Mouse (Mus musculus): ENCODE measurements at regions not wholly inside any gene's neighbourhood (a gene's known extent, or its start where the extent isn't known, plus 50 kb on each side); places are given as distances from the start of the nearest gene placed in this dataset.
"Not testable (repeated sequence)": the region's sequence is repeated elsewhere in the genome, so short reads cannot be mapped to it uniquely, and the experiment has no call there.

DNA sequence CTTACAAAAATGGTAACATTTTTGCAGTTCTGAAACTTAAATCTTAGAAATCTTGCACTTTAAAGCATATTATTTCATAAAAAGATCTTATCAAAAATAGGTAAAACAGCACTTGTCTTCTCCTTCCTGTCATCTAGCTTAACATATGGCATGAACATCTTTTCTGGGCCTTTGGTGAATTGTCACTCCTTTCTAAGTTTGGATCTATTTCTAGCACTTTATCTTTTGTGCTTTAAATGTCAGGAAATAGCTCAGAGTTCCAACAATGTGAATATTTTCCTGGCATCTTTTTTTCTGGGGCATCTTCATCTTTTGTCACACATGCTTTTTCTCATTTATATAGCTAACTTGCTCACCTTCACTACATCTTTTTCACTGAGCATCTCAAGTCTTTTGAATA is 527.4 kb upstream of the Gm5150 start:
- DNase-seq (ENCODE audit: low spot score in 2 of 2) = no peak

DNA sequence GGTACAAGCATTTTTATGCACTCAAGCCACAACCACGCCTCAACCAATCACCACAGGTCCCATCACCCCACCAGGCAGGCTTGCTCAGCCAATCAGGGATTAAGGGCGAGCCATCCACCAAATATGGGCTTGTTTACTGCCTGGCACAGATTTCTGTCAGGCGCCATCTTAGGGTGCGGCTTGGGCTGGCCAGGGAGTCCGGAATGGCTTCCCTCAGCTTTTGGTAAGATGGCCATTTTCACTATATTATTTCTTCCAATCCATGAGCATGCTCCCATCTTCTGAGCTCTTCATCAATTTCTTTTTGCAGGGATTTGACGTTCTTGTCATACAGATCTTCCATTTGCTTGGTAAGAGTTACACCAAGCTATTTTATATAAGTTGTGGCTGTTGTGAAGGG is 521.3 kb upstream of the Gm5150 start:
- not testable (repeated sequence) for DNase-seq (ENCODE audit: low spot score in 2 of 2)

DNA sequence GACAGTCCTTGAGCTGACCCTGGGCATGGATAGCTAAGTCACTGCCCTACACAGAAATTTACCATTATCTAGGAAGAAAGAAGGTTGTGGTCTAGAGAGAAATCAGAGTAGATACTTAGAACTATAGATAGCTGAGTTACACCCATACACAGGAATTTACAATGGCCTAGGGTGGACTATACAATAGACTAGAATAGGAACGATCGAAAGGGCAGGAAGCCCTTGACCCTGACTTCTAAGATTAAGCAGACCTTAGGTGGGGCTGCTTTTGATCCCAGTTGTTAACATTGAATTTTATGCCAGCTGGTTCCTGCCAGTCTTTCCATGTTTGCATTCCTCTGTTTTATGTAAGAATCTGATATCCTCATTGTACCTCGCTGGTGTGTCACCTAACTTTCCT is 482.2 kb upstream of the Gm5150 start:
- not testable (repeated sequence) for DNase-seq (ENCODE audit: low spot score in 2 of 2)

DNA sequence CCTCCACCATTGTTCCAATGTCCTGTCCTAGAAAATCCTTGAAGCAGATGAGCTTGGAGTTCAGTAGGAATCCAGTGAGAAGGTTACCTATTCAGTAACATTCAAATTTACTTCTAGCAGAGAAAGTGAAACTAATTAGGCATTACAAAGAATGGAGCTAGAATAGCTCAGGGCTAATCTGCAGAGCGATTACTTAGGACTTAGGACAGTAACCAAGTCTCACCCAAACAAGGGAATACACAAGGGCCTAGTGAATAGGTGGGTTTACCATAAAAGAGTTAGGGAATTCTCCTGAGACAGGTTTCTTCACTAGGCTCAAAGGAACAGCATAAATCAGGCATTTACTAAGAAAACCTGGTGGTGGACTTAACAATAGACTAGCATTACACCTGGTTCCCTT is 476.5 kb upstream of the Gm5150 start:
- no peak for DNase-seq (ENCODE audit: low spot score in 2 of 2)

DNA sequence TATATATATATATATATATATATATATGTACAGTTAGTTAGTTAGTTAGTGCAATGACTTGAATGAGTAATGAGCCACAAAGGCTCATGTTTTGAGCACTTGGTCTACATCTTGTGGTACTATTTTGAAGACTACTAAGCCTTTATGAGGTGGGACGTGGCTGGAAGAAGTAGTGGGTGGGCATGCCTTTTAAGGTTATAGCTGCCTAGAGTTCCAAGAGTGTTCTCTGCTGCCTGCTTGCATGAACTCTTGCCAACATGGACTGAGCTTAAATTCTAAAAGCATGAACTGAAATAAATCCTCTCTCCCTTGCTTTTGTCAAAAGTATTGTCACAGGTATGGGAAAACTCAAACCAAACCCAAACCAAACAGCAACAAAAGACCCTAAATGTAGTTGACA is 465.1 kb upstream of the Gm5150 start:
- no peak for DNase-seq (ENCODE audit: low spot score in 2 of 2)

DNA sequence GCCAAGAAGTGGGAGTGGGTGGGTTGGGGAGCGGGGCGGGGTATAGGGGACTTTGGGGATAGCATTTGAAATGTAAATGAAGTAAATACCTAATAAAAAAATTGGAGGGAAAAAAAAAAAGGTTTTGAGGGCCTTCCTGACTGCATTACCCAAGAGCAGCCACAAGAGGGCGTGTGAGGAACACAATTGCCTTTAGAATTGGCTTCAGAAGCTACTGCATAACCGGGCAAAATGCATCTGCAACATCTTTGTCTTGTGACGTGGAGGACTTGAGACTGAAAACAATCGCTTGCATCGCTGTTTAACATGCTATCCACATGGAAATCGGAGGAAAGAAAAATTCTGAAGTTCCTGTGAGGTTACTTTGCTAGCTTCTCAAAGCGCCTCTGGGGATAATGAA is 460.2 kb upstream of the Gm5150 start:
- DNase-seq (ENCODE audit: low spot score in 2 of 2) = peak; percentile 40 to 55

DNA sequence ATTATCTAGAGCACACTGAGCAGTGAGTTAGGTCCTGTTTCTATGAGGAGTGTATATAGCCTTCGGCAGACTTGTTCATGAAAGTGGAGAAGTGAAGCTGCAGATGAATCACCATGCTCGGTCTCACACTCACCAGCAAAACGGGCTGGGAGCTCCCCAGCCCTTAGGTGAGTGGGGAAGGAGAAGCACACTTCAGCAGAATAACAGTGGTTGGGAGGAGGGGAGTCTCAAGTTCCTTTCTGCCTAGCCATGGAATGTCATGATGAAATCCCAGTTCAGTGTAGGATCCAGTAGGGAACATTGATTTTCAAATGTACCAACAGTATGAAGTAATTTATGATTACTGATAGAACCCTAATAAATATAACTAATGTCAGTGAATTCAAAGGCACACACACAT is 459.1 kb upstream of the Gm5150 start:
- DNase-seq (ENCODE audit: low spot score in 2 of 2) = no peak

DNA sequence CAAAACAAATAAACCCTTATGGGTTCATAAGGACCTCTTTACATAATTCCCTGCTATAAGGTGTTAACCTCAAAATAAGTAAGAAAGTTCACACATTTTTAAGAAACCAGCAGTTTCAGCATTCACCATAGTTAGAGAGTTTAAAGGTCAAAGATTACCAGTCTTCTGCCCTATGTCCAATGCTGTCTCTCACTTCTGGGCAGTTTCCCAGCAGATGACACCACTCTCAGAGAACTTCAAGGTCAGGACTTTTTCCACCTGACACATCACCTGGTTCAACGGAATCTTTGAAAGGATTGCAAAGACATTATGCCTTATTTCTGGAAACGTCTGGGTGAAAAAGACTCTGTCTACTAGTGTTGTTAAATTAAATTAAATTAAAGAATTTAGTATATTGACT is 458.1 kb upstream of the Gm5150 start:
- no peak for DNase-seq (ENCODE audit: low spot score in 2 of 2)

DNA sequence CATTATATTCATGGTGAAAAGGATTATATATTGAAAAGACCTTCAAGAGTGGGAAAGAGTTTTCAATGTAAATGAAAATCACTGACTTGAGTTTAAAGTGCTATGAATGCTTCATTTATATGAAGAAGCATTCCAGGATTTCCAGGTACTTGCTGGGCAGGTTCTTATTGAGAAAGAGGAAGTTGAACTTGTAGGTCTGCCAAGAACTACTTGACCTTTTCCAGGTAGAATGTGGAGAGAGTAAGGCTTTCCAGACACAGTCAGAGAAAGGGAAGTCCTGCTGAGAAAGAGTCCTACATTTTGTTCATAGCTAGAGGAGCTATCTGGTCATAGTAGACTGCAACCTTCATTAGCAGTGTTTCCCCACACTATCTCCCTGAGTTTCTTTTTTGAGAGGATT is 426.8 kb upstream of the Gm5150 start:
- DNase-seq (ENCODE audit: low spot score in 2 of 2) = no peak

DNA sequence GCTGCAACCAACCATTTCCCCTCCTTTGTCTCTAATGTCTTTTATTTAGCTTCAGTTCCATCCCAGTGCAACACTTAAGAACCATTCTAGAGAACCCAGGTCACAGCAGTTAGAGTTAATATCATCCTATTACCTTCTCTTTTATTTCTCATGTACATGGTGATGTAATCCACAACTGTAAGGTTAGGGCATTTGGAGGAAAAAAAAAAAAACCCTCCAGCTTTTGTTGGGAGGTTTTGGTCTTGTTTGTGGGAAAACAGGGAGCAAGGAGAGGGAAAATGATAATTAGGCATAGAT is 425.5 kb upstream of the Gm5150 start:
- DNase-seq (ENCODE audit: low spot score in 2 of 2) = no peak

DNA sequence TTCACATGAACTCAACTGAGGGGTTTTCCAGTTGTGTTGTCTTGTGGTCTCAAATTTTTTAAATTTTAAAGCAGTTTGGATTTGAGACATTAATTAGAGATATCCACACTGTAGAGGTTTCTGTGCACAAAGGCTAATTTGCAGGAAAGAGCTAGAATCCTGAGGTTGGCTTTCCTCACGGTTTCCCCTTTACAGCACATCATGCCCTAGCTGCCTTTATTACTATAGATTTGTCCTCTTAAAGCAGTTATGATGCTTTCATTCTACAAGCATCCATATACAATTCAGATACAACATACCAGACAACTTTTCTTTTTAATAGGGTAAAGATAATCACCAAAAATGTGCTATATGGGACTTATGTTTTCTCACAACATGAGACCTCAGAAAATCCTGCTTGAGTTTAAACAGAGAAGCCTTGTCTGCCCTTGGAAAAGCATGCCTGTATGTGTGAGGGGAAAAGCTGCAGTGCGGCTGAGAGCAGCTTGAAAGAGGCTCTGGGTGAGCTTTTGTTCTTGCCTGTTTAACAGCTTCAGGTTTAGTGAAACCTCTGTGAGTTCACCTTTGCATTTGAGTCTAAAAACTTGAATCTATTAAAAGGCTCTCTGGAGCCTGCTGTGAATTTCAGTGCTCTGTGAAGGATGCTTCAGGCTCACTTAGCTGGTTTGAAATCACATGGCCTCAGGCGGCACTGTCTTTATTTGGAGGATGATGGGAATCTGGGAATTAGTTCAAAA is 425.0 kb upstream of the Gm5150 start:
- DNase-seq (ENCODE audit: low spot score in 2 of 2) = no peak

Data from layer of hippocampus, adult 8-10 months (tissue).